Mouse (Mus musculus) kidney, embryonic 14.5 days (tissue): ENCODE data around the gene Pcsk2. TPM values are rescaled to one million over a fixed set of nuclear protein-coding genes. Genes with fewer than 3 reads are reported as not detected.

Experiments
- ATAC-seq: fragments of 200-750 bp; cut with Nextera tagmentation; 2 replicates; pipeline ENCODE4 v1.8.0; 2017; ENCODE audit warnings: moderate number of reproducible peaks, mild to moderate bottlenecking, moderate TSS enrichment, moderate library complexity; ENCODE audit not compliant: low FRiP score, low TSS enrichment
- H3K27ac ChIP-seq: fragments of 300-500 bp; sonication (generic); 2 replicates; pipeline ENCODE4 v1.5.1; 2014; ENCODE audit warnings: low read depth, mild to moderate bottlenecking, low read length, moderate library complexity, mixed read lengths
- H3K27me3 ChIP-seq: fragments of 300-500 bp; sonication (generic); 2 replicates; pipeline ENCODE4 v1.6.1; 2014; ENCODE audit warnings: mild to moderate bottlenecking, low read length; ENCODE audit not compliant: control insufficient read depth, insufficient read depth
- H3K36me3 ChIP-seq: fragments of 300-500 bp; sonication (generic); 2 replicates; pipeline ENCODE4 v1.6.1; 2014; ENCODE audit warnings: low read length, mixed read lengths; ENCODE audit not compliant: control insufficient read depth, insufficient read depth
- H3K4me1 ChIP-seq: fragments of 300-500 bp; sonication (generic); 2 replicates; pipeline ENCODE4 v1.6.1; 2014; ENCODE audit warnings: low read length, mixed read lengths; ENCODE audit not compliant: control insufficient read depth, insufficient read depth
- H3K4me2 ChIP-seq: fragments of 300-500 bp; sonication (generic); replicated peaks from 2 replicates; pipeline ENCODE4 v1.6.1; 2014; ENCODE audit warnings: low read depth, mild to moderate bottlenecking, low read length
- H3K4me3 ChIP-seq: fragments of 300-500 bp; sonication (generic); 2 replicates; pipeline ENCODE4 v1.5.1; 2014; ENCODE audit warnings: mild to moderate bottlenecking, low read length
- H3K9ac ChIP-seq: fragments of 300-500 bp; sonication (generic); 2 replicates; pipeline ENCODE4 v1.6.1; 2014; ENCODE audit warnings: low read depth, mild to moderate bottlenecking, low read length, moderate library complexity
- H3K9me3 ChIP-seq: fragments of 300-500 bp; sonication (generic); 2 replicates; pipeline ENCODE4 v1.6.1; 2016; ENCODE audit warnings: low read length; ENCODE audit not compliant: control insufficient read depth
- WGBS: fragments of 180-500 bp; shearing (Covaris S2); extraction: QIAGEN DNeasy Blood & Tissue Kit; methylation state at CpG from one replicate; pipeline ENCODE4 v1.1.7; 2014; 5-methylcytosine and 5-hydroxymethylcytosine counted together
- polyA plus RNA-seq: library from polyadenylated mRNA; unstranded; fragments of >200 nt; fragmentation: Nextera tagmentation; extraction: Ambion mirVana; gene quantifications from 2 replicates; pipeline ENCODE4 v1.2.1, GENCODE M21; 2014

The Pcsk2 gene
- polyA plus RNA-seq, 1 experiment from 2014 or later: 1.7 TPM

DNA sequence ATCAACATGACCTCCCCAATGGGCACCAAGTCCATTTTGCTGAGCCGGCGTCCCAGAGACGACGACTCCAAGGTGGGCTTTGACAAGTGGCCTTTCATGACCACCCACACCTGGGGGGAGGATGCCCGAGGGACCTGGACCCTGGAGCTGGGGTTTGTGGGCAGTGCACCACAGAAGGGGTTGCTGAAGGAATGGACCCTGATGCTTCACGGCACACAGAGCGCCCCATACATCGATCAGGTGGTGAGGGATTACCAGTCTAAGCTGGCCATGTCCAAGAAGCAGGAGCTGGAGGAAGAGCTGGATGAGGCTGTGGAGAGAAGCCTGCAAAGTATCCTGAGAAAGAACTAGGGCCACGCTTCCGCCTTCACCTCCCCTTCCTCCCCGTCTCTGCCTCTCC is 267.5 kb downstream of the Pcsk2 start:
- no peaks in the 10 kb centered on the region for H3K27me3 ChIP-seq
- H3K36me3 ChIP-seq: no peaks in the 10 kb centered on the region
- ATAC-seq: no peak
- no peaks in the 10 kb centered on the region for H3K4me1 ChIP-seq
- 89% methylated on average over 11 of the region's 11 CpGs for WGBS
- no peak overlapping the region for H3K27ac ChIP-seq
- no peak overlapping the region for H3K9ac ChIP-seq
- no peak overlapping the region for H3K4me3 ChIP-seq
- no peak overlapping the region for H3K4me2 ChIP-seq
- no peaks in the 10 kb centered on the region for H3K9me3 ChIP-seq

- H3K27me3 ChIP-seq: no peaks in the 10 kb centered on the region
- H3K27ac ChIP-seq: no peak overlapping the region
- 61% methylated on average over 17 of the region's 17 CpGs for WGBS
- no peaks in the 10 kb centered on the region for H3K36me3 ChIP-seq
- no peak overlapping the region for H3K4me3 ChIP-seq
- H3K4me1 ChIP-seq: 0 out of 2 replicates have a peak, but pooled peaks cover 3% of the 10 kb centered on the region
- no peak overlapping the region for H3K9ac ChIP-seq
- no peaks in the 10 kb centered on the region for H3K9me3 ChIP-seq
- H3K4me2 ChIP-seq: no peak overlapping the region
- no peak for ATAC-seq
Observed at GRCm38 (mm10) chr2:143831645-143832044, 285.7 kb downstream of the Pcsk2 start.

- Histone ChIP-seq H3K4me2 (no peak overlapping the region), H3K36me3 (no peaks in the 10 kb centered on the region), H3K27me3 (no peaks in the 10 kb centered on the region), H3K4me3 (no peak overlapping the region), H3K9ac (no peak overlapping the region), H3K27ac (no peak overlapping the region), H3K9me3 (no peaks in the 10 kb centered on the region), H3K4me1 (0 out of 2 replicates have a peak, but pooled peaks cover 3% of the 10 kb centered on the region)
- no peak for ATAC-seq
- WGBS: 75% methylated on average over 5 of the region's 5 CpGs
Observed at GRCm38 (mm10) chr2:143832721-143833120, 286.8 kb downstream of the Pcsk2 start.

DNA sequence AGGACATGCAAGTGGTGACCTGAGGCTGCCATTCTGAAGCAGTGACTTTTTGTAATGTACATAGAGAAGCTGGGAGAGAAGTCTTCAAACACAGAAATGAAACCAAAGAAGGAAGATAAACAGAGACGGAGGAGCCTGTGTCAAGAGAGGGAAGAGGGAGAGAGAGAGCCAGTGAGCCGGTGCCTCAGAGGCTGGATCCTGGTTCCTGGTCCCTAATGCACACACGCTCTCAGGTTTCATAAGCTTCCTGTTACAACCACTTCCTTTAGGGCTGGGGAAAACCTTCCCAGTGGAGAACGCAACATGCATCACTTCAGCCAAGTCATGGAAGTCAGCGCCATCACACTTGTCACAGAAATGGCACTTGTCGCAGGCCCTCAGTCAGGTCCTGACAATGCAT is 288.1 kb downstream of the Pcsk2 start:
- Histone ChIP-seq H3K36me3 (no peaks in the 10 kb centered on the region), H3K9ac (no peak overlapping the region), H3K4me3 (no peak overlapping the region)

GRCm38 (mm10) chr2:143835820-143836219 is 289.9 kb downstream of the Pcsk2 start:
- H3K9ac ChIP-seq: no peak overlapping the region
- WGBS: 83% methylated on average over 7 of the region's 7 CpGs
- H3K4me1 ChIP-seq: 0 out of 2 replicates have a peak, but pooled peaks cover 3% of the 10 kb centered on the region
- no peak overlapping the region for H3K4me2 ChIP-seq
- H3K4me3 ChIP-seq: no peak overlapping the region
- no peaks in the 10 kb centered on the region for H3K9me3 ChIP-seq
- H3K36me3 ChIP-seq: no peaks in the 10 kb centered on the region
- H3K27ac ChIP-seq: no peak overlapping the region
- ATAC-seq: no peak
- H3K27me3 ChIP-seq: no peaks in the 10 kb centered on the region

More for the DNA sequence above, 288.1 kb downstream of the Pcsk2 start:
- Histone ChIP-seq H3K4me1 (0 out of 2 replicates have a peak, but pooled peaks cover 3% of the 10 kb centered on the region), H3K9me3 (no peaks in the 10 kb centered on the region), H3K27ac (no peak overlapping the region), H3K4me2 (no peak overlapping the region), H3K27me3 (no peaks in the 10 kb centered on the region)
- 21% methylated on average over 6 of the region's 6 CpGs for WGBS
- ATAC-seq: peak; percentile 75

DNA sequence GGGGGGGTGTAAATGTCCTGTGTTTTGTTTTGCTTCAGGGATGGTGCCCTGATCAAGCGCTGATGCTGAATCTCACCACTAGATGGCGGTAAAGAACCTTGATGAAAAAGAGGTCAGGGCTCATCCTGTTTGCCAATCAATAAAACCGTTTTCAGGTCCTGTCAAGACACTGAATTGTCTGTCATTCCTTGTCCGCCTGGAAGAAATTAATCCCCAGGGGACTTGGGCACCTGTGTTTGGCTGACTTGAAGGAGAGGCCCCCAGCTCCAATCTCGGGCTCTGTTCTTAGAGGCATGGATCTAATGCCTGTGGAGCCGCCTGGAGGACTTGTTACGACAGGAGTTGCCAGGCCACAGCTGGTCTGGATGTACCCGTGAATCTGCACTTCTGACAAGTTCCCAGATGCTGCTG is 291.3 kb downstream of the Pcsk2 start:
- H3K36me3 ChIP-seq: no peaks in the 10 kb centered on the region
- H3K27me3 ChIP-seq: no peaks in the 10 kb centered on the region
- H3K9me3 ChIP-seq: no peaks in the 10 kb centered on the region
- peak; percentile 55; the same call in 1 of the 2 replicates for ATAC-seq
- H3K4me3 ChIP-seq: no peak overlapping the region
- under 1% methylated on average over 8 of the region's 8 CpGs for WGBS
- H3K9ac ChIP-seq: no peak overlapping the region
- H3K27ac ChIP-seq: no peak overlapping the region
- H3K4me2 ChIP-seq: peak overlapping the region; percentile 41
- 0 out of 2 replicates have a peak, but pooled peaks cover 3% of the 10 kb centered on the region for H3K4me1 ChIP-seq

- Histone ChIP-seq H3K36me3 (no peaks in the 10 kb centered on the region), H3K4me2 (no peak overlapping the region), H3K4me1 (0 out of 2 replicates have a peak, but pooled peaks cover 3% of the 10 kb centered on the region), H3K9me3 (no peaks in the 10 kb centered on the region), H3K4me3 (no peak overlapping the region), H3K9ac (no peak overlapping the region), H3K27me3 (no peaks in the 10 kb centered on the region), H3K27ac (no peak overlapping the region)
- WGBS: 61% methylated on average over 5 of the region's 5 CpGs
- no peak for ATAC-seq
Observed at GRCm38 (mm10) chr2:143838698-143839097, 292.7 kb downstream of the Pcsk2 start.

DNA sequence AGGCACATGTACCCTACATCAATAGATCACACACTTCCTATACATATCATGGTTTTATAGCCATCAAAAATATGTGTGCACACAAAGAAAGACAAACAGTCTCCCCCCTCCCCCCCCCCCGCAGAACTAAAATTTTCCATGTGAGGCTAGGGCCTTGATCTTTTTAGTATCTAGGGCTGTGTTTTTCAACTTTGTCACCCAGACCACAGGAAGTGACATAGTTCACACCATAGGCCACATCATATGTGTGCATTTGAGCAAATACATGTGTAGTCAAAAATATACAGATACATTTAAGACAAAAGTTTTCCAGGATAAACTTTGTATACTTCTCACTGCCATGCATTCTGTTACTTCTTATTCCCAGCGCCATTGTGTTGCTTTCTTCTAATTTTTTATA is 293.5 kb downstream of the Pcsk2 start:
- Histone ChIP-seq H3K4me3 (no peak overlapping the region), H3K9me3 (no peaks in the 10 kb centered on the region), H3K36me3 (no peaks in the 10 kb centered on the region), H3K4me1 (no peaks in the 10 kb centered on the region), H3K9ac (no peak overlapping the region), H3K27me3 (no peaks in the 10 kb centered on the region), H3K27ac (no peak overlapping the region), H3K4me2 (no peak overlapping the region)
- ATAC-seq: no peak
- whole genome bisulfite sequencing: 83% methylated on average over 2 of the region's 2 CpGs

DNA sequence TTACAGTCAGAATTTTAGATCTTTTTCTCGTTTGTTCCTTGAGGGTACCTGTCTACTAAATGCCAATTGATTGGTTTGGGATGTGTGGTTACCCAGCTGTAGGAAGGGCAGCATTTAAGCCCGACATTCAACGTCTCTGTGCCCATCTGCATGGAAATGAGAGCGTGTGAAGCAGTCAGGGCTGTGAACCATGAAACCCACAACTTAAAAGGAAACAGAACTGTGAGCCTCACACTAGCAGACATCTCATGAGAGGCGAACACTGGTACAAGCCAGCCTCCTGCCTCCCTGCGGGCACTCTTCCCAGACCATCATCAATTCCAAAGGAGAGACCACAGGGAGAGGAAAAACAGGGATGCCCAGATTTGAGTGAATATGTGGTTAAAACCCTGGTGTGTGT is 294.9 kb downstream of the Pcsk2 start:
- Histone ChIP-seq H3K27me3 (no peaks in the 10 kb centered on the region), H3K9me3 (no peaks in the 10 kb centered on the region), H3K4me1 (no peaks in the 10 kb centered on the region), H3K27ac (no peak overlapping the region; the same call in 1 of the 2 replicates), H3K4me2 (no peak overlapping the region), H3K36me3 (no peaks in the 10 kb centered on the region), H3K4me3 (no peak overlapping the region), H3K9ac (no peak overlapping the region)
- 64% methylated on average over 6 of the region's 6 CpGs for WGBS
- no peak for ATAC-seq
